Mouse (Mus musculus) inflammation-experienced regulatory T-cells, adult 6 months (primary cell): ENCODE results near the gene Kctd12b. TPM values are rescaled to one million over a fixed set of nuclear protein-coding genes. Genes with fewer than 3 reads are reported as not detected.
"Not testable (repeated sequence)": the region's sequence is repeated elsewhere in the genome, so short reads cannot be mapped to it uniquely, and the experiment has no call there.

Experiments used
- ATAC-seq: one replicate; pipeline ENCODE4 v1.8.0; 2017
- polyA plus RNA-seq, 3 experiments: library from polyadenylated mRNA; unstranded; fragments of 100-300 nt; shearing (Covaris generic); gene quantifications; one replicate each; pipeline ENCODE4 v1.2.1; 2017

The Kctd12b gene
- polyA plus RNA-seq = under 1 TPM in 2 of 3 experiments, not detected in 1; 0.26 to 0.39 TPM

DNA sequence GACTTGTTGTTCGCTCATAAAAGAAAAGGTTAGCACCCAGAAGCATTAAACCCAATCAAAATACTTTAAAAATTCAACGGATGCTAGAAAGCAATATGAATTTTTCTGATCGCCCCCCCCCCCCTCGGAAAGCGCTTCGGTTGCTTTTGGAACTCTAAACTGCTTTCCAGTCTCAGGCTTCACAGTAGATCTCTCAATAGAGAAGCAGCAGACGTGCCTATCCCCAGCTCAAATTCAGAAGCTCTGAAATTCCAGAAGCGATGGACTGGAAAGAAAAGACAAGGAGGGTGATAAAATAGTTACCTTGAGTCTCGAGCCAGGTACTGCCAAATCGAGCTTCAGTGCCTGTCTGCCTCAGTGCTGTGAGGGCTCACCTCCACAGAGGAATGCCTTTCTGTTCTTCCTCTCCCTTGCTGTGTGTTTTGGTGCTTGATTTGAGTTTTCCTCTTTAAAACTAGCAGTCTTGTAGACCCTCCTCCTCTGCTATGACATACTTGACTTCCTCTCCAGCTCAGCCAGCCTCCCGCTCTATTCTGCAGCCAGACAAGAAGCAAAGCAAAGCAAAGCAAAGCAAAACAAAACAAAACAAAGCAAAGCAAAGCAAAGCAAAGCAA lies at the start of gene Kctd12b:
TSS of gene Kctd12b (minus strand) at position 610 of the 614 bp plus-strand sequence.
- no peak for ATAC-seq

DNA sequence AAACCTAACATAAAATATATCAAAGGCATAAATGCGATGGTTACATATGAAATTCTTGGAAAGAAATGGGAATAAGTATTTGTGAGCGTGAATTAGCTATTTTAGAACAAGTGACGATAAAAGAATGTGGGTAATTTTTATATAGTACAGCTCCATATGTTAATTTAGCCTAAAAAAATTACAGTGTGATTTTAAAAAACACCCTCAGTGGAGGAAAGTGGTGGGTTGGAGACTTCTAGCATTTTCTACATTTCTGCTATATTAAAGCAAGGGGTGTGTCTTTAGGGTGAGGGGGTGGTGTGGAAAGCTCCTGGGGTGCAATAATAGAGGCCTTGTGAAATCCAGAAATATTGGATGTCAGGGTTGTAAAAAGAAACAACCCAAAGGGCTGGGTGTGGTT lies 46.3 kb upstream of the Kctd12b start:
- ATAC-seq = no peak

DNA sequence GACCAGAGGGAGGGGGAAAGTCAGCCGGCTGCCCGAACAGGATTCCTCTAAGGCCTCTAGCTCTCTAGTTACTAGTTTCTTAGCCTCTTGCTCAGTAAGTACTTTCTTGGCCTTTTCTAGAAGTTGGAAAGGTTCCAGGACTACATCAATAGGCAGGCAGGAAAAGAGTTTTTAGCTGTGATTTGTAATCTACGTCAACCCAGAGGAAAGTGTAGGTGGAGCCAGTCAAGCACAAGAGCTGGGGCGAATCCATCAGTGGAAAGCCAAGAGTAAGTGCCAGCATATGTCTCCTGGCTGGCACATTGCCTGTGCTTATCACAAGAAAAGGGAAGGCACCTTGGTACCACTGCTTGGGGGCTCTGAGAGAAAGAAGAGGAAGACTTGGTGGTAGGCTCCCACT lies 39.5 kb upstream of the Kctd12b start:
- no peak for ATAC-seq

DNA sequence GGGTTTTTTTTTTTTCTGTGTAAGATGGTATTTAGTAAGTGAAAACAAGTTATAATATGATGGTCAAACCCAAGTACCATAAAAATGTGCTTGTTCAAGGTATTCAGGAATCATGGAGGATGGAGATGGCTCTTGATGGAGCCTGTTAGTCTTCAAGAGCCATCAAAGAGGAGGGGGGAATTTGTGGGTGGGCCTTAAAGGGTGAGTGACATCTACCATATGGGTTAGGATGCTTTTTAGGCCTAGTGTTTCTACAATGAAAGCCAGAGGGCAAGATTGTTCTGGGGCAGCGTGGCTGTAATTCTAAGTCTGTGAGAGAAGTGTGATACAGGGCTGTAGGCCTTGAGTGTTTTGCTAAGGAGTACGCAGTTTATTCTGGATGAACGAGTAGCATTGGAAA lies 28.2 kb upstream of the Kctd12b start:
- ATAC-seq = no peak

GRCm38 (mm10) chrX:153723110-153723916 lies 27.1 kb upstream of the Kctd12b start, which contains the start of gene Nbdy:
Nbdy (plus strand) TSS chrX:153723590.
- ATAC-seq = peak; percentile 89

DNA sequence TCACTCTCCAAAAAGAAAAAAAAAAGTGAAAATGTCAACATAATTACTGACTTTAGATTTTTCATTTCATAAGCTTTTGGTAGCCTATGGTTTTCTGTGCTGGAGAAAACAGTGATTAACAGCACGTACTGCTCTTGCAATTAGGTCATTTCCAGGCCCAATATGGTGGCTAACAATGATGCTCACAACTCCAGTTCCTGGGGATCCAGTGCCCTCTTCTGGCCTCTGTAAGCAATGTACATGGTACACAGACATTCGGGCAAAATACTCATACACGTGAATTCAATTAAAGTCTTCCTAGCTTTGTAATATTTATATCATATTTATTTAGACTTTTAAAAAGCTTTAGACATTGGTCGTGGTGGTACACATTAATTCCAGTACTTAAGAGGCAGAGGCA lies 23.4 kb upstream of the Kctd12b start:
- ATAC-seq = peak; percentile 36

GRCm38 (mm10) chrX:153716716-153717115 lies 20.5 kb upstream of the Kctd12b start:
- no peak for ATAC-seq

- ATAC-seq = no peak
Measured at GRCm38 (mm10) chrX:153707735-153708134, 11.5 kb upstream of the Kctd12b start.

GRCm38 (mm10) chrX:153700463-153700862 lies 4.3 kb upstream of the Kctd12b start:
- ATAC-seq = no peak

DNA sequence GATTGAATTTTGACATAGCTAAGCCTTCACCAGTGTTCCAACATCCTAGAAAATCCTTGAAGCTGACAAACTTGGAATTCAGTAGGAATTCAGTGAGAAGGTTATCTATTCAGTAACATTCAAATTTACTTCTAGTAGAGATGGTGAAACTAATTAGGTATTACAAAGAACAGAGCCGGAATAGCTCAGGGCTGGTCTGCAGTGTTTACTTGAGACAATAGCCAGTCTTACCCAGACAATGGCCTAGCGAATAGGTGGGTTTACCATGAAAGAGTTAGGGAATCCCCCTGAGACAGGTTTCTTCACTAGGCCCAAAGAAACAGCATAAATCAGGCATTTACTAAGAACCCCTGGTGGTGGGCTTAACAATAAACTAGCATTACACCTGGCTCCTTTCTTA lies 28.0 kb downstream of the Kctd12b start:
- ATAC-seq = not testable (repeated sequence)

DNA sequence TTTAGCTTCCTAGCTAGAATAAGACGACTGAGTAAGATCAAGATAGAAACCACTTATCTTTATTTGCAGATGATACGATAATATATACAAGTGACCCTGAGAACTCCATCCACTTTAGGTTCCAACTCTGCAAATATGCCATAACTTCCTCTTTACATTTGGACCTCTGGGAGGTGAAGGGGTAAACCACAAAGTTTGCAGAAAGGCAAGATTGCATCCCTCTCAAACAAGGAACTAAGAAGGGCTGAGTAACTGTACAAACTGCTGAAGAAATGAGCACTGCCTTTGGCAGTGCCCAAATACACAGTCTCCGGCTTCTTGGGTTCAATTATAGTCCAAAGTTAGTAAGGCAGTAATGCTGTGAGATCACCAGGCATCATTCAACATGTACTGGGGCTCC lies 31.3 kb downstream of the Kctd12b start:
- no peak for ATAC-seq

DNA sequence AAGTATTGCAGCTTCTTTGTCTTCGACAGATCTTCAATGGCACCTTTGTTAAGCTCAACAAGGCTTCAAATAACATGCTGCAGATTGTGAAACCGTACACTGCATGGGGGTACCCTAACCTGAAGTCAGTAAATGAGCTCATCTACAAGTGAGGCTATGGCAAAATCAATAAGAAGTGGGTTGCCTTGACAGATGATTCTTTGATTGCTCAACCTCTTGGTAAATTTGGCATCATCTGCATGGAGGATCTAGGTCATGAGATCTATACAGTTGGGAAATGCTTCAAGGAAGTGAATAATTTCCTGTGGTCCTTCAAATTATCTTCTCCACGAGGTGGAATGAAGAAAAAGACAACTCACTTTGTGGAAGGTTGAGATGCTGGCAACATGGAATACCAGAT lies 39.2 kb downstream of the Kctd12b start:
- ATAC-seq = no peak

GRCm38 (mm10) chrX:153640615-153641014 lies 55.6 kb downstream of the Kctd12b start:
- ATAC-seq = no peak

DNA sequence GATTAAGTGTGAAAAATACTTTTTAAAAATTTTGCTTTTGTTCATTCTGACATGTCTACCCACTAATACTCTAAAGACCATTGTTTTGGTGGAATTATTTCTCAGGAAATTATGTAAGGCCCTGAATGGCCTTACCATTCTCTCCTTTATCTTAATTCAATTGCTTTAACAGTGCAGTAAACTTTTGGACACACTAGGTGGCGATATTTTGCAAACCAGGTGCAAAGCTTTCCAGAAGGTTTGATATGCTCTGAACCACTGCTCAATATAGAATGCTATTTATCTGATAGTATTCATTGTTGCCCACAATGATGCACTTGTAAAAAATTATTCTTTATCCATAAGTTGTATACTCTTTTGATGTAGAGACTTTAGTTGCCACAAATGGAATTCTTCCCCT lies 59.9 kb downstream of the Kctd12b start:
- peak; percentile 38 for ATAC-seq

Other genes starting within 250 kb of the Kctd12b start
- gene Ubqln2, start 198.2 kb downstream of the Kctd12b start, polyA plus RNA-seq = 1 to 10 TPM; 3.3 to 5.0 (median 3.3) TPM
- gene Cypt3, start 137.8 kb downstream of the Kctd12b start, polyA plus RNA-seq = not detected
- 10 to 100 TPM; 43.5 to 62.9 (median 48.5) TPM for gene Nbdy, start 27.2 kb upstream of the Kctd12b start, polyA plus RNA-seq
- 10 to 100 TPM in 2 of 3 experiments, 1 to 10 TPM in 1; 9.3 to 22.9 (median 18.9) TPM for gene Spin2c, start 135.8 kb upstream of the Kctd12b start, polyA plus RNA-seq